9 mouse cellular contexts compared by ENCODE assay signal in the genomic region with DNA sequence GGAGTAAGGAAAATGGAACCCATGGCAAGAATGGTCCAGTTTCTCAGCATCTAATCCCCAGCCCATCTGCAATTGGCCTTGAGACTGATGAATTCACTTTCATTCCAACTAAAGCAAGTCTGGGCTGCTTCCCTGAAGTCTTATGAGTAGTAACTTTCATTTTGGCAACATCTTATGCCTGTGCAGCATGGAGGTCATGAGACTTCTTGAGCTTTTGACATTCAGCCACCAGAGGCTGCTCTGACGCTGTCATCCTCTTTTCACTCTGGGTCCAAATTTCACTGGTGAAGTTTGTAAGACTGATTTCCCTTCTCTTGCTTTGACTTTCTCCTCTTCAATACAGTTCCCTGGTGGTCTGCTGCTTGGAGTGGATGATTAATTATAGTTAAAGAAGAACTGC.
A peak's percentile ranks its signal among the peaks of the same experiment; 100 is the strongest.
DNase-seq lines count a peak whose midpoint lies in the region; TF ChIP-seq lines count a peak whose summit lies in the region.
"Had no signal": no experiment of that assay in that cellular context is flagged by ENCODE, and none has a peak within 500 bp of the region (broad histone marks: within the 10 kb centered on the region; RNA-seq: fewer than 3 reads in every experiment).

No protein-coding gene starts in this region.

- H3K27ac ChIP-seq in layer of hippocampus, adult 2 months, result no peak overlapping the region
- H3K27ac ChIP-seq: neural tube, embryonic 13.5 days had no signal

- no peak for DNase-seq in layer of hippocampus, adult 2 months (ENCODE audit: low spot score in 2 of 2)
- DNase-seq in layer of hippocampus, postnatal 25 days (ENCODE audit: extremely low spot score in 1 of 2, low spot score in 1 of 2), result no peak
- peak; percentile 56 for DNase-seq in NIH3T3 (ENCODE audit: low read depth)
- peak; percentile 13 to 24 for DNase-seq in gastrocnemius, postnatal 36 days
- DNase-seq in lung, postnatal 36 days, result peak; percentile 64
- DNase-seq in frontal cortex, adult 2 months (ENCODE audit: extremely low spot score in 1 of 2, low spot score in 1 of 2), result no peak
- no peak for DNase-seq in right cerebral cortex, postnatal 36 days (ENCODE audit: low spot score in 2 of 2)
- no peak for DNase-seq in urinary bladder, postnatal 25 days (ENCODE audit: low spot score)

- H3K4me3 ChIP-seq in layer of hippocampus, adult 2 months, result no peak overlapping the region
- H3K4me3 ChIP-seq: neural tube, embryonic 13.5 days had no signal

- peak; percentile 74 for TF ChIP-seq CTCF in layer of hippocampus, adult 2 months (conservative IDR thresholded peaks at IDR 0.05)

- intact Hi-C loops in gastrocnemius, postnatal 36 days (cut with DNase I), result no loop called here

Comparison
In these comparisons a context has a peak if more than half of its experiments do, and no peak if none do; other contexts are left out.
1. DNase-seq: peak in NIH3T3 (single experiment), gastrocnemius, postnatal 36 days (2 of 2) and lung, postnatal 36 days (single experiment); none in layer of hippocampus, adult 2 months (0 of 2), layer of hippocampus, postnatal 25 days (0 of 2), frontal cortex, adult 2 months (0 of 2), right cerebral cortex, postnatal 36 days (0 of 2) and urinary bladder, postnatal 25 days (single experiment).